Mouse (Mus musculus) neural tube, embryonic 11.5 days (tissue): ENCODE measurements around the gene Mettl11b. TPM values are rescaled to one million over a fixed set of nuclear protein-coding genes. Genes with fewer than 3 reads are reported as not detected.
A peak's percentile ranks its signal among the peaks of the same experiment; 100 is the strongest.

Experiments used
- ATAC-seq: fragments of 200-750 bp; cut with Nextera tagmentation; 2 replicates; pipeline ENCODE4 v1.8.0; 2017; ENCODE audit warnings: moderate number of reproducible peaks, mild to moderate bottlenecking, moderate TSS enrichment, moderate library complexity; ENCODE audit not compliant: insufficient read depth, low FRiP score, low TSS enrichment
- DNase-seq: peaks from one replicate; pipeline ENCODE4 v3.0.0-alpha.2; 2015; ENCODE audit warnings: low spot score
- H3K27ac ChIP-seq: fragments of 300-500 bp; sonication (generic); 2 replicates; pipeline ENCODE4 v1.5.1; 2014; ENCODE audit warnings: low read depth, mild to moderate bottlenecking, low read length
- H3K27me3 ChIP-seq: fragments of 300-500 bp; sonication (generic); 2 replicates; pipeline ENCODE4 v1.6.1; 2014; ENCODE audit warnings: mild to moderate bottlenecking, low read length, mixed read lengths; ENCODE audit not compliant: control insufficient read depth, insufficient read depth
- H3K36me3 ChIP-seq: fragments of 300-500 bp; sonication (generic); 2 replicates; pipeline ENCODE4 v1.6.1; 2014; ENCODE audit warnings: mild to moderate bottlenecking, low read length, moderate library complexity, mixed read lengths; ENCODE audit not compliant: control insufficient read depth, insufficient read depth
- H3K4me1 ChIP-seq: fragments of 300-500 bp; sonication (generic); 2 replicates; pipeline ENCODE4 v1.6.1; 2014; ENCODE audit warnings: low read length, mixed read lengths; ENCODE audit not compliant: control insufficient read depth, insufficient read depth
- H3K4me2 ChIP-seq: fragments of 300-500 bp; sonication (generic); 2 replicates; pipeline ENCODE4 v1.6.1; 2014; ENCODE audit warnings: low read depth, mild to moderate bottlenecking, moderate library complexity
- H3K4me3 ChIP-seq: fragments of 300-500 bp; sonication (generic); 2 replicates; pipeline ENCODE4 v1.5.1; 2014; ENCODE audit warnings: low read depth, low read length
- H3K9ac ChIP-seq: fragments of 300-500 bp; sonication (generic); 2 replicates; pipeline ENCODE4 v1.6.1; 2014; ENCODE audit warnings: mild to moderate bottlenecking, low read length
- H3K9me3 ChIP-seq: fragments of 300-500 bp; sonication (generic); 2 replicates; pipeline ENCODE4 v1.6.1; 2016; ENCODE audit warnings: low read length; ENCODE audit not compliant: control insufficient read depth
- WGBS: fragments of 180-500 bp; shearing (Covaris S2); extraction: QIAGEN DNeasy Blood & Tissue Kit; methylation state at CpG from one replicate; pipeline ENCODE4 v1.1.7; 2014; 5-methylcytosine and 5-hydroxymethylcytosine counted together
- polyA plus RNA-seq: library from polyadenylated mRNA; unstranded; fragments of >200 nt; fragmentation: Nextera tagmentation; extraction: Ambion mirVana; gene quantifications from 2 replicates; pipeline ENCODE4 v1.2.1, GENCODE M21; 2014

The Mettl11b gene
- polyA plus RNA-seq, 1 experiment from 2014 or later: not detected

- Histone ChIP-seq H3K27ac (no peak overlapping the region), H3K9me3 (no peaks in the 10 kb centered on the region), H3K4me1 (no peaks in the 10 kb centered on the region), H3K9ac (no peak overlapping the region), H3K27me3 (no peaks in the 10 kb centered on the region), H3K4me2 (no peak overlapping the region), H3K36me3 (no peaks in the 10 kb centered on the region), H3K4me3 (no peak overlapping the region)
- 92% methylated on average over 7 of the region's 7 CpGs for WGBS
- no peak for DNase-seq
- ATAC-seq: no peak
These were observed 24.5 kb downstream of the Mettl11b start for GRCm38 (mm10) chr1:163700571-163700970.

DNA sequence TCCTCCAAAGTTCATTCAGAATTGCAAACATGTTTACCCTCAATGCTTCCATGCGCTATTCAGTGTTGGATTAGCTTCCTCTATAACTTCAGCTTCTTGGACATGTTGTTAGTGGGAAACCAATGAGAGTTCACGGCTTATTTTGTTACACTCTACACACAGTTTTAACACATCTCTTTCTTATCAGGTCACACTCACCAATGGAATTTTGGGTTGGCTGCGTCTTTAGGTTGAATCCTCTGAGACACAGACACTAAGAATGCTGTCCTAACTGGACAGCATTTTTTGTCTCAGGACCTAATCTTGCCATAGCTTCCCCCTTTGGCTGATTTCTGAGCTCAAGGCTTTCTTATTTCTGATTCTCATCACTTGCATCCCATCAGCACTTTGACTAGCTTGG lies 25.3 kb downstream of the Mettl11b start:
- H3K27me3 ChIP-seq: no peaks in the 10 kb centered on the region
- no peak overlapping the region for H3K27ac ChIP-seq
- H3K4me2 ChIP-seq: no peak overlapping the region
- H3K36me3 ChIP-seq: no peaks in the 10 kb centered on the region
- no peak overlapping the region for H3K4me3 ChIP-seq
- 91% methylated on average over 3 of the region's 3 CpGs for WGBS
- no peak overlapping the region for H3K9ac ChIP-seq
- no peaks in the 10 kb centered on the region for H3K4me1 ChIP-seq
- DNase-seq: no peak
- ATAC-seq: no peak
- H3K9me3 ChIP-seq: no peaks in the 10 kb centered on the region

GRCm38 (mm10) chr1:163691860-163692259 lies 33.2 kb downstream of the Mettl11b start:
- H3K9me3 ChIP-seq: no peaks in the 10 kb centered on the region
- H3K4me1 ChIP-seq: no peaks in the 10 kb centered on the region
- H3K4me3 ChIP-seq: no peak overlapping the region
- H3K27ac ChIP-seq: no peak overlapping the region
- H3K27me3 ChIP-seq: no peaks in the 10 kb centered on the region
- H3K36me3 ChIP-seq: no peaks in the 10 kb centered on the region
- WGBS: 85% methylated on average over 3 of the region's 3 CpGs
- no peak overlapping the region for H3K4me2 ChIP-seq
- no peak for ATAC-seq
- DNase-seq: no peak
- no peak overlapping the region for H3K9ac ChIP-seq

DNA sequence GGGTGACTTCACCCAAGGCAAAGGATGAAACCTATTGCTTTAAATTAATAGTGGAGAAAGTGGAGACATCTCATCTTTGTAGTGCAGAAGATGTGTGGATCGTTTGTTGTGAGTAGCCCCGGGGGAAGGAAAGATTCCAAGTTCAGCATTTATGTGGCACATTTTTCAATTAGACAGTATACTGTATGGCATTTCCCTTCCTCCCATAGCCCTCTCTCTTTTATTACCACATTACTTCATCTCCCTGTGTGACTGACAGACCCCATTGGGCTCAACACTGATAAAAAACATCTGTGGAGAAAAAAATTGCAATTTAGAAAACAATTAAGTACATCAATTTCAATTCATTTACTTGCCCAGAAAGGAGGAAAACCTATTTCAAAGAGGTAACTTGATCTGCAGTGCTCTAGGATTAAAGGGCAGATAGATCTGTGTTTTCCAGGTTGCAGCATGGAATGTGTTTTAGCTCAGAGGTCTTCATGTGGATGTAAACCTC lies 42.0 kb downstream of the Mettl11b start:
- H3K4me3 ChIP-seq: no peak overlapping the region
- no peaks in the 10 kb centered on the region for H3K36me3 ChIP-seq
- DNase-seq (no peak), ATAC-seq (no peak)
- H3K4me1 ChIP-seq: no peaks in the 10 kb centered on the region
- no peaks in the 10 kb centered on the region for H3K9me3 ChIP-seq
- 75% methylated on average over 2 of the region's 2 CpGs for WGBS
- no peaks in the 10 kb centered on the region for H3K27me3 ChIP-seq
- H3K9ac ChIP-seq: no peak overlapping the region
- no peak overlapping the region for H3K4me2 ChIP-seq
- H3K27ac ChIP-seq: no peak overlapping the region

- H3K9ac ChIP-seq: no peak overlapping the region
- no peak overlapping the region for H3K4me2 ChIP-seq
- H3K4me3 ChIP-seq: no peak overlapping the region
- no peaks in the 10 kb centered on the region for H3K27me3 ChIP-seq
- DNase-seq (no peak), ATAC-seq (no peak)
- H3K9me3 ChIP-seq: no peaks in the 10 kb centered on the region
- no peaks in the 10 kb centered on the region for H3K4me1 ChIP-seq
- H3K27ac ChIP-seq: no peak overlapping the region
- WGBS: 59% methylated on average over 3 of the region's 3 CpGs
- H3K36me3 ChIP-seq: no peaks in the 10 kb centered on the region
These were observed 42.9 kb downstream of the Mettl11b start for GRCm38 (mm10) chr1:163682127-163682526.

DNA sequence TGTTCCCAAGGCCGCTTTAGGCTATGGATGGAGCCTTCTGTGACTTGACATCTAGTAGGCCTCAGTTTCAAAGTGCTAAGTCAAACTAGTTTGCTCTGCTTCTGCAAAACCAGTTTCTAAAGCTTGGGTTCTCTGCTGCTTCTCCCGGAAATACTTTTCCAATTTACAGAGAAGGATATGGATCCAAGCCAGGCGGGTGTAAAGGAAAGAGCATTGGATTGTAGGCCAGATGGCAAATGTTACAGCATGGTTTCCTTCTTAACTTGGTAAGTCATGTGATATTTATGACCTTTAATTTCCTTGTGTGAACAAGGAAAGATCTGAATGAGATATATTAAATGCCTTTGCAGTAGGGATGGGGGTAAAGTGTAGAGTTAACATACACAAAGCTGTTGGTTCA lies 52.2 kb downstream of the Mettl11b start:
- H3K36me3 ChIP-seq: no peaks in the 10 kb centered on the region
- no peak overlapping the region for H3K9ac ChIP-seq
- no peaks in the 10 kb centered on the region for H3K9me3 ChIP-seq
- H3K4me2 ChIP-seq: no peak overlapping the region
- no peak overlapping the region for H3K4me3 ChIP-seq
- DNase-seq (no peak), ATAC-seq (no peak)
- H3K27ac ChIP-seq: no peak overlapping the region
- 90% methylated on average over 3 of the region's 3 CpGs for WGBS
- H3K4me1 ChIP-seq: no peaks in the 10 kb centered on the region
- no peaks in the 10 kb centered on the region for H3K27me3 ChIP-seq

DNA sequence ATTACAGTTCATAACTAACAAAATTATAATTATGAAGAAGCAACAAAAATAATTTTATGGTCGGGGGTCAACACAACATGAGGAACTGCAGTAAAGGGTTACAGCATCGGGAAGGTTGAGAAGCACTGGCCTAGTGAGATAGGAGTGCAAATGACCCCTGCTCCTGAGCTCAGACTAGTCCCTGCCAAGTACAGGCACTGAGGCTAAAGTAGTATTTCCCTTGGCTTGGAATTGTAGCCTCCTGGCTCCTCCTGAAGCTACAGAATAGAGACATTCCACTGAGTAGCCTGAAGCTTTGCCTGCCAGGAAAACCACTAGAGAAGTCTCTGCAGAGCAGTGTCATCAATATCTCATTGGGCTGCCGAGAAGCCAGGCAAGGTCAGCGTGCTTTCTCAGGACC lies 53.7 kb downstream of the Mettl11b start:
- Histone ChIP-seq H3K4me1 (no peaks in the 10 kb centered on the region), H3K36me3 (no peaks in the 10 kb centered on the region), H3K9me3 (no peaks in the 10 kb centered on the region), H3K9ac (no peak overlapping the region), H3K4me2 (no peak overlapping the region), H3K4me3 (no peak overlapping the region), H3K27ac (no peak overlapping the region), H3K27me3 (no peaks in the 10 kb centered on the region)
- DNase-seq: no peak
- WGBS: 76% methylated on average over 4 of the region's 4 CpGs
- ATAC-seq: no peak

DNA sequence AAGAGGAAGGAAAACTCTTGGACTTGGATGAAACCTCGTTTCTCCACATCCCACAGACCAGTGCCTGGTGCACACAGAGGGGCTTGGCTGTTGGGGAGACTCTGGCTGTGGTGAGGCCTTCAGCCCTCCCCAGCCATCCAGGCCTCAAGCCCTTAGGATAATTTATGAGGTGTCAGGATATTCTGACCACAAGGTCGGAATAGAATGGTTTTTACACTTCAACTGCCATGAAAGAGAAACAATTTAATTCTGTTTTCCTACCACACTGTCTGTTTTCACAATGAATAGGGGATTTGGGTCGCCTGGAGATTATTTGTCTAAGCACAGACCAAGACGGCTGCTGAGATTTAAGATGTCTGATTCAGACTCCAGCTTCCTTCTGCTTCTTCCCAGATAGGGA lies 54.3 kb downstream of the Mettl11b start:
- Histone ChIP-seq H3K4me2 (no peak overlapping the region), H3K9me3 (no peaks in the 10 kb centered on the region), H3K9ac (no peak overlapping the region), H3K27me3 (no peaks in the 10 kb centered on the region), H3K4me1 (no peaks in the 10 kb centered on the region), H3K36me3 (no peaks in the 10 kb centered on the region), H3K27ac (no peak overlapping the region), H3K4me3 (no peak overlapping the region)
- WGBS: 8% methylated on average over 4 of the region's 4 CpGs
- ATAC-seq: peak; percentile 66; the same call in 1 of the 2 replicates
- peak; percentile 25 for DNase-seq

DNA sequence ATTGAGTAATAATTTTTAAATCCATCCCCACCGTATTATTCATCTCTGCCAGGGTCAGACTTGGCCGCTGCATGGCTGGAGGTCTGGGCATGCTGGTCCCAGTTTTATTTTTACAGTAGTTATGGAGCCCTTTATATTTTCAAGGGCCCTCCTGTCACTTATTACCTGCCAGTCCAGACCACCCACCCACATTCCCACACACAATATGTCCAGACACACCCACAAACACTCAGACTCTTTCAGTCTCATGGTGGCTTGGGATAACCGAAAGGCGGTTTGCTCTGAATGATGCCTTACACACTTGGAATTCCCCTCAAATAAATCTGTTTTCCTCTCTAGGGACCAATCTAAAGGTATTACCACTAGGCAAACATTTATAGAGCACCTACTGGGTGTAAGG lies 55.1 kb downstream of the Mettl11b start:
- H3K27ac ChIP-seq: no peak overlapping the region
- ATAC-seq: peak; percentile 45; the same call in 1 of the 2 replicates
- H3K4me3 ChIP-seq: no peak overlapping the region

More for the DNA sequence above, 55.1 kb downstream of the Mettl11b start:
- H3K4me2 ChIP-seq: no peak overlapping the region
- H3K4me1 ChIP-seq: no peaks in the 10 kb centered on the region
- H3K36me3 ChIP-seq: no peaks in the 10 kb centered on the region
- no peak for DNase-seq
- no peaks in the 10 kb centered on the region for H3K9me3 ChIP-seq
- 65% methylated on average over 4 of the region's 4 CpGs for WGBS
- H3K27me3 ChIP-seq: no peaks in the 10 kb centered on the region
- H3K9ac ChIP-seq: no peak overlapping the region
